Mouse (Mus musculus) forebrain, postnatal 0 days (tissue): Measurements from ENCODE around the gene Adap1. TPM values are rescaled to one million over a fixed set of nuclear protein-coding genes. Genes with fewer than 3 reads are reported as not detected.
A peak's percentile ranks its signal among the peaks of the same experiment; 100 is the strongest.

ENCODE experiments used
- ATAC-seq: fragments of 200-750 bp; cut with Nextera tagmentation; 2 replicates; pipeline ENCODE4 v1.8.0; 2017; ENCODE audit warnings: mild to moderate bottlenecking, moderate library complexity
- DNase-seq: peaks from one replicate; pipeline ENCODE4 v3.0.0-alpha.2; 2015
- H3K27ac ChIP-seq: fragments of 300-500 bp; sonication (generic); 2 replicates; pipeline ENCODE4 v1.5.1; 2014; ENCODE audit warnings: low read depth, mild to moderate bottlenecking, antibody characterized with exemption, low read length, moderate library complexity, mixed read lengths
- H3K27me3 ChIP-seq: fragments of 300-500 bp; sonication (generic); 2 replicates; pipeline ENCODE4 v1.6.1; 2014; ENCODE audit warnings: mild to moderate bottlenecking, low read length, mixed read lengths; ENCODE audit not compliant: insufficient read depth
- H3K36me3 ChIP-seq: fragments of 300-500 bp; sonication (generic); 2 replicates; pipeline ENCODE4 v1.6.1; 2014; ENCODE audit warnings: mild to moderate bottlenecking, moderate library complexity; ENCODE audit not compliant: insufficient read depth
- H3K4me1 ChIP-seq: fragments of 300-500 bp; sonication (generic); 2 replicates; pipeline ENCODE4 v1.6.1; 2014; ENCODE audit warnings: antibody characterized with exemption; ENCODE audit not compliant: insufficient read depth
- H3K4me2 ChIP-seq: fragments of 300-500 bp; sonication (generic); 2 replicates; pipeline ENCODE4 v1.6.1; 2014; ENCODE audit warnings: low read depth, mild to moderate bottlenecking, moderate library complexity
- H3K4me3 ChIP-seq: fragments of 300-500 bp; sonication (generic); 2 replicates; pipeline ENCODE4 v1.5.1; 2014; ENCODE audit warnings: low read depth, low read length, mixed read lengths
- H3K9ac ChIP-seq: fragments of 300-500 bp; sonication (generic); 2 replicates; pipeline ENCODE4 v1.6.1; 2014; ENCODE audit warnings: mild to moderate bottlenecking
- H3K9me3 ChIP-seq: fragments of 300-500 bp; sonication (generic); 2 replicates; pipeline ENCODE4 v1.6.1; 2016; ENCODE audit warnings: low read length
- CTCF ChIP-seq: sonication (generic); IDR thresholded peaks from 2 replicates; pipeline ENCODE4 v1.5.1; 2016; ENCODE audit warnings: antibody characterized with exemption, control low read depth, low read depth
- WGBS: fragments of 180-500 bp; shearing (Covaris S2); extraction: QIAGEN DNeasy Blood & Tissue Kit; methylation state at CpG from one replicate; pipeline ENCODE4 v1.1.7; 2014; 5-methylcytosine and 5-hydroxymethylcytosine counted together
- polyA plus RNA-seq: library from polyadenylated mRNA; unstranded; fragments of >200 nt; fragmentation: Nextera tagmentation; extraction: Ambion mirVana; gene quantifications from 2 replicates; pipeline ENCODE4 v1.2.1, GENCODE M21; 2015
- total RNA-seq: library from RNA; depleted of rRNA; stranded (reverse); fragments of >200 nt; gene quantifications from 2 replicates; pipeline ENCODE4 v1.2.3, GENCODE M21; 2014

Gene Adap1
- total and polyA plus RNA-seq, 2 experiments from 2014 or later = 128 to 188 TPM

- H3K4me2 ChIP-seq = no peak overlapping the region
- ATAC-seq = no peak
- H3K27me3 ChIP-seq = no peaks in the 10 kb centered on the region
- 61% methylated on average over 8 of the region's 8 CpGs for WGBS
- no peak overlapping the region for H3K27ac ChIP-seq
- no peak for TF ChIP-seq CTCF
- no peak for DNase-seq
- no peaks in the 10 kb centered on the region for H3K9me3 ChIP-seq
- H3K9ac ChIP-seq = no peak overlapping the region
- no peak overlapping the region for H3K4me3 ChIP-seq
- peaks cover 23% of the 10 kb centered on the region for H3K36me3 ChIP-seq
- H3K4me1 ChIP-seq = no peaks in the 10 kb centered on the region
Measured at GRCm38 (mm10) chr5:139271994-139272554, 53.3 kb downstream of the Adap1 start.

- ATAC-seq = peak; percentile 23; the same call in 1 of the 2 replicates
- no peaks in the 10 kb centered on the region for H3K4me1 ChIP-seq
- 47% methylated on average over 16 of the region's 16 CpGs for WGBS
- no peak overlapping the region for H3K9ac ChIP-seq
- DNase-seq = no peak
- no peaks in the 10 kb centered on the region for H3K27me3 ChIP-seq
- H3K36me3 ChIP-seq = peaks cover 35% of the 10 kb centered on the region
- H3K9me3 ChIP-seq = no peaks in the 10 kb centered on the region
- TF ChIP-seq CTCF = no peak
- peak overlapping the region; percentile 29; the same call in 1 of the 2 replicates for H3K27ac ChIP-seq
- H3K4me3 ChIP-seq = no peak overlapping the region
- no peak overlapping the region for H3K4me2 ChIP-seq
Measured at GRCm38 (mm10) chr5:139270806-139271521, 54.5 kb downstream of the Adap1 start.

DNA sequence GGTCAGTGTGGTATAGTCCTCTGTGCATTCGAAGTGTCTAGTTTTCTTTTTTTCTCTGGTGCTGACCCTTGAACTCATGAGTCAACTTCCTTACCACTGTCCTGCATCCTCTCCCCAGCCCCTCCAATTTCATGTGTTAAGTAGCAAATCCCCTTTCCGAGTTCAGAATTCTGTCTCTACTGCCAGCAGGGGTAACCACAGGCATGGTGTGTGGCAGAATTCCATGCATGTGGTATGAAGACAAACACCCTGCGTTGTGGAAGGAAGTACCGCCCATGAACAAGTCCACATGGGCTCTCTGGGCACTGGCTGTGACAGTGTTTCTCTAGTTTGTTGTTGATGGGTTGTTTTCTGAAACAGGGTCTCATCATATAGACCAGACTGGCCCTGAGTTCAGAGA, 57.8 kb downstream of the Adap1 start:
- DNase-seq (no peak), ATAC-seq (no peak)
- 88% methylated on average over 4 of the region's 4 CpGs for WGBS
- Histone ChIP-seq H3K36me3 (peaks cover 63% of the 10 kb centered on the region), H3K27ac (no peak overlapping the region), H3K4me3 (no peak overlapping the region), H3K4me1 (no peaks in the 10 kb centered on the region), H3K4me2 (no peak overlapping the region), H3K9me3 (no peaks in the 10 kb centered on the region), H3K9ac (no peak overlapping the region), H3K27me3 (no peaks in the 10 kb centered on the region)
- no peak for TF ChIP-seq CTCF

DNA sequence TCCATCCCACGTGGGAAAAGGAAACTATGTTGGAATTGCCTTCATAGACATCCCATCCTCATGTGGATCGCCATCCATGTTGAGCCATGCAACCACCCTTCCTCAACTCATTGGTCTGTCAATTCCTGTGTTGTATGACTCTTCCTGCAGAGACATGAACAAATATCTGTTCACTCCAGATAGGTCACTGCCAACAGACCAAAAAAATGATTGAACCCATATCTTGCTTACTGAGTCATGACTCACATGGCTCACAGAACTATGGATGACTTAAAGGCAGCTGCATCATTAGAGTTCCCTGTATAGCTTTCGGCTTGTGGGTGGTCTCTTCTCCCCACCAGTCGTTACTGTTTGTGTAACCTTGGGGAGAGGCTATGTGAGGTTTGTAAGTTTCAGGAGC, 64.0 kb downstream of the Adap1 start:
- Histone ChIP-seq H3K27ac (no peak overlapping the region), H3K36me3 (peaks cover 55% of the 10 kb centered on the region), H3K4me3 (no peak overlapping the region), H3K9me3 (no peaks in the 10 kb centered on the region), H3K27me3 (no peaks in the 10 kb centered on the region), H3K4me2 (no peak overlapping the region), H3K9ac (no peak overlapping the region), H3K4me1 (no peaks in the 10 kb centered on the region)
- WGBS = 93% methylated on average over 4 of the region's 4 CpGs
- no peak for DNase-seq
- TF ChIP-seq CTCF = no peak
- no peak for ATAC-seq

GRCm38 (mm10) chr5:139259853-139260252, 65.6 kb downstream of the Adap1 start:
- TF ChIP-seq CTCF = no peak
- no peak for ATAC-seq

DNA sequence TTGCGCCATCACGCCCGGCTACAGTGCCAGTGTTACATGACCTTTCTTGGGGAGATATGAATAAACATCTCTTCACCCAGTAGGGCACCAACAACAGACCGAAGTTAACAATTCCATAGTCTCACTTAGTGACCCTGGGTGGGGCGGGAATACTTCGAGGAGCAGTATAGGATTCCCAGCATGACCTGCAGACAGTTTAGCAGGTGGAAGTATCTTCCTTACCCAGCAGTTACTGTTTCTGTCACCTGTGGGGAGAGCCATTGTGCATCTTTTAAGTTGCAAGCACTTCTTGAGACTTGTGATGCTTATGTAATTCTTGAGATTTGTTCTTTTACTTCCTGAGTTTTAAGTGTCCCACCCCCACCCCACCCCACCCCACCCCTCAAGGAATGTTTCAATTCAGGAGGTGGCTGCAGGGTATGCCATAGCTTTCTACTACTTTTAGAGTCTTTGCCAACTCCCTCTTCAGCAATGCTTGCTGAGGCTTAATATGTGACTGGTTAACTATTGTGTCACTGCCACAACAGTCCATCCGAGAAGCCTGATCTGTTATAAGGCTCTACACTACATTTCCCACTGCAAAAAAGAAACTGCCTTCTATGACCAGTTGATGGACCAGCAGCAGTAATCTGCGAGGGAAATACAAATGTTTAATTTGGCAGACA, 66.9 kb downstream of the Adap1 start:
- Histone ChIP-seq H3K9me3 (no peaks in the 10 kb centered on the region), H3K36me3 (peaks cover 26% of the 10 kb centered on the region), H3K4me1 (peaks cover 2% of the 10 kb centered on the region), H3K4me3 (no peak overlapping the region), H3K27ac (no peak overlapping the region), H3K9ac (no peak overlapping the region), H3K4me2 (no peak overlapping the region), H3K27me3 (no peaks in the 10 kb centered on the region)
- WGBS = 88% methylated on average over 8 of the region's 8 CpGs
- no peak for DNase-seq
- no peak for ATAC-seq
- no peak for TF ChIP-seq CTCF

More at GRCm38 (mm10) chr5:139259853-139260252, 65.6 kb downstream of the Adap1 start:
- Histone ChIP-seq H3K27me3 (no peaks in the 10 kb centered on the region), H3K9me3 (no peaks in the 10 kb centered on the region), H3K36me3 (peaks cover 40% of the 10 kb centered on the region), H3K9ac (no peak overlapping the region), H3K4me3 (no peak overlapping the region), H3K4me1 (no peaks in the 10 kb centered on the region), H3K4me2 (no peak overlapping the region), H3K27ac (no peak overlapping the region)
- DNase-seq = no peak
- 86% methylated on average over 5 of the region's 5 CpGs for WGBS

DNA sequence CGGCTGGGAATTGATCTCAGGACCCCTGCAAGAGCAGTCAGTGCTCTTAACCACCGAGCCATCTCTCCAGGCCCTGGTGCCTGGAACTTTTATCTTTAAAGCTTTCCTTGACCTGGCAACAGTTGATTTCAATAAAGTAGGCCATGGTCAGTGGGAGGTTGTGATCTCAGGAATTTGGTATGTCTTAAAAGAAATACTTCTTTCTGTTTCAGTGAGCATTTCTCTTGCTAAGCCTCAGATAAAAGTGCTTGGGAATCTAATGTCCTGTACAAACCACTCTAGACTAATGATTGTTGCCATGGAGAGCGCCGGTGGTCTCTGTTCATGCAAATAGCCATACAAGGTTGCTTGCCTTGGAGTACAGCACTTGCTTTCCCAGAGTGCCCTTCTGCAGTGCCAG, 67.6 kb downstream of the Adap1 start:
- DNase-seq (no peak), ATAC-seq (no peak)
- Histone ChIP-seq H3K9ac (no peak overlapping the region), H3K36me3 (peaks cover 19% of the 10 kb centered on the region), H3K27ac (no peak overlapping the region), H3K4me3 (no peak overlapping the region), H3K4me1 (peaks cover 8% of the 10 kb centered on the region), H3K27me3 (no peaks in the 10 kb centered on the region), H3K4me2 (no peak overlapping the region), H3K9me3 (no peaks in the 10 kb centered on the region)
- WGBS = 65% methylated on average over 4 of the region's 4 CpGs
- TF ChIP-seq CTCF = no peak
